In genomic region chr4:128853117-128853516, GRCm38 (mm10) we compare ENCODE assay signal across 22 mouse cellular contexts.
"Had no signal": no experiment of that assay in that cellular context is flagged by ENCODE, and none has a peak within 500 bp of the region (broad histone marks: within the 10 kb centered on the region; RNA-seq: fewer than 3 reads in every experiment).

No protein-coding gene starts in this region.

- H3K4me3 ChIP-seq: limb, embryonic 10.5 days; limb, embryonic 13.5 days; liver, embryonic 12.5 days; liver, embryonic 15.5 days; lung, embryonic 15.5 days; megakaryocyte, embryonic 14.5 days; midbrain, embryonic 10.5 days; midbrain, embryonic 13.5 days; myocyte; neural tube, embryonic 13.5 days; stomach, embryonic 15.5 days had no signal

- DNase-seq: kidney, postnatal 10 days; liver; lung, adult 18-20 months; lung, postnatal 10 days; lung, postnatal 36 days; retina, postnatal 1 day; right cerebral cortex, postnatal 25 days; spleen, adult 18-20 months; thymus, adult 18-20 months; thymus, postnatal 36 days had no signal

- H3K27me3 ChIP-seq: limb, embryonic 13.5 days; liver, embryonic 15.5 days; lung, embryonic 15.5 days; midbrain, embryonic 13.5 days; neural tube, embryonic 13.5 days; stomach, embryonic 15.5 days had no signal

- H3K27ac ChIP-seq: limb, embryonic 10.5 days; limb, embryonic 13.5 days; liver, embryonic 12.5 days; liver, embryonic 15.5 days; lung, embryonic 15.5 days; midbrain, embryonic 10.5 days; midbrain, embryonic 13.5 days; neural tube, embryonic 13.5 days; stomach, embryonic 15.5 days had no signal

- H3K4me2 ChIP-seq: limb, embryonic 13.5 days; liver, embryonic 12.5 days; liver, embryonic 15.5 days; lung, embryonic 15.5 days; midbrain, embryonic 13.5 days; neural tube, embryonic 13.5 days; stomach, embryonic 15.5 days had no signal

- H3K9ac ChIP-seq: limb, embryonic 13.5 days; liver, embryonic 12.5 days; liver, embryonic 15.5 days; lung, embryonic 15.5 days; midbrain, embryonic 13.5 days; neural tube, embryonic 13.5 days; stomach, embryonic 15.5 days had no signal

- H3K36me3 ChIP-seq: limb, embryonic 10.5 days; limb, embryonic 13.5 days; liver, embryonic 12.5 days; liver, embryonic 15.5 days; lung, embryonic 15.5 days; midbrain, embryonic 10.5 days; midbrain, embryonic 13.5 days; neural tube, embryonic 13.5 days; stomach, embryonic 15.5 days had no signal

- ATAC-seq: liver, embryonic 12.5 days; midbrain, embryonic 13.5 days; midbrain, embryonic 16.5 days had no signal

- H3K4me1 ChIP-seq: lung, embryonic 15.5 days; midbrain, embryonic 13.5 days had no signal

- H3K9me3 ChIP-seq: limb, embryonic 10.5 days; limb, embryonic 13.5 days; liver, embryonic 12.5 days; liver, embryonic 15.5 days; lung, embryonic 15.5 days; midbrain, embryonic 10.5 days; midbrain, embryonic 13.5 days; neural tube, embryonic 13.5 days; stomach, embryonic 15.5 days had no signal
